In the genomic region with DNA sequence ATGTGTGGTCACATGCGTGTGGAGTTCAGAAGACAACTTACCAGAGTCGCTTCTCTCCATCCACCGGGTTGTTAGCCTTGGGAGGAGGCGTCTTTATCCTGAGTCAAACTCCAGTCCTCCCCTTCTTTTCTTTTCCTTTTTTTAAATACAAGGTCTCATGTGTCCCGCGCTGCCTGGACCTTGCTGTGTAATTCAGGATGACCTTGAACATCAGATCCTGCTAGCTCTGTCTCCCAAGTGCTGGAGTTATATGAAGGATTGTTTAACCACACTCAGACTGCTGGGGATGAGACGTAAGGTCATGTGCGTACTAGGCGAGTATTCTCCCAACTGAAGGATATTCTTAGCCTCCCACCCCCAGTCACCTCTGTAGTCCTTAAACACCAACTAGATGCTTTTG, we compare ENCODE assay signal across 19 mouse cellular contexts.
"Had no signal": no experiment of that assay in that cellular context is flagged by ENCODE, and none has a peak within 500 bp of the region (broad histone marks: within the 10 kb centered on the region; RNA-seq: fewer than 3 reads in every experiment).

No protein-coding gene starts in this region.

- ATAC-seq: liver, postnatal 0 days; lung, postnatal 0 days; midbrain, embryonic 13.5 days; midbrain, embryonic 15.5 days had no signal

- DNase-seq: liver, postnatal 0 days; lung, adult 2 months; lung, postnatal 14 days; lung, postnatal 36 days; retina, postnatal 1 day; right cerebral cortex, adult 18-20 months; right cerebral cortex, postnatal 25 days; right cerebral cortex, postnatal 4 days; spleen, adult 18-20 months; thymus, adult 18-20 months; thymus, postnatal 14 days; thymus, postnatal 4 days had no signal

- H3K9ac ChIP-seq: liver, postnatal 0 days; lung, embryonic 15.5 days; midbrain, embryonic 13.5 days; midbrain, embryonic 15.5 days; neural tube, embryonic 12.5 days had no signal

- H3K27ac ChIP-seq: lung, embryonic 15.5 days; midbrain, embryonic 13.5 days; midbrain, embryonic 15.5 days; neural tube, embryonic 12.5 days had no signal

- H3K36me3 ChIP-seq: lung, embryonic 15.5 days; midbrain, embryonic 13.5 days; midbrain, embryonic 15.5 days; neural tube, embryonic 12.5 days had no signal

- H3K4me2 ChIP-seq: lung, embryonic 15.5 days; midbrain, embryonic 11.5 days; midbrain, embryonic 13.5 days; midbrain, embryonic 15.5 days; neural tube, embryonic 12.5 days had no signal

- H3K9me3 ChIP-seq: lung, embryonic 15.5 days; megakaryocyte, embryonic 14.5 days; midbrain, embryonic 13.5 days; midbrain, embryonic 15.5 days; neural tube, embryonic 12.5 days had no signal

- H3K27me3 ChIP-seq: lung, embryonic 15.5 days; midbrain, embryonic 13.5 days; midbrain, embryonic 15.5 days; neural tube, embryonic 12.5 days had no signal

- H3K4me3 ChIP-seq: lung, embryonic 15.5 days; megakaryocyte, embryonic 14.5 days; midbrain, embryonic 13.5 days; midbrain, embryonic 15.5 days; neural tube, embryonic 12.5 days had no signal
